Mouse (Mus musculus): ENCODE measurements around the gene 1700008P02Rik. TPM values are rescaled to one million over a fixed set of nuclear protein-coding genes. Genes with fewer than 3 reads are reported as not detected.
"Not testable (repeated sequence)": the region's sequence is repeated elsewhere in the genome, so short reads cannot be mapped to it uniquely, and the experiment has no call there.

1700008P02Rik gene
- polyA plus RNA-seq (2012; fragmentation: generic; extraction: Trizol) = not detected
- long read RNA-seq, experiment 1 = 0 reads
- long read RNA-seq, experiment 2 = 0 reads

DNA sequence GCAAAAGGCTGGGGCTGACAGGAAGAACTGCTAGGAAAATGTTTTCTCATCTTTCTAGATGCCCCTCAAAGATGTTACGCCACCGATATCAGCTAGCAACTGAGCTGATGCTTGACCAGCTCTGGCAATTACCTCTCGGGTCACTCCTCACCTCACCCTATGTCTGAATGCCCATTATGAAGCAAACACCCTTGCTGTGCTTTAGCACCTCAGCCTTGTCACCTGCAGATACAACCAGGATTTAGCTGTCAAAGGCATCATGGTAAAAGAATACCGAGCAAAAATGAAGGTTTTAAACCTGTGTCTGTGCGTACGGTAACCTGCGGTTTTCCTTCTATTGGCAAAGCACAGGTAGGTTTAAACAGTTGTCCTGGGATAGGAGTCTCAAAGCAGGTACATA, at the start of gene 1700008P02Rik:
Gene 1700008P02Rik (minus strand): TSS at position 101 of the 400 bp plus-strand sequence.
- Histone ChIP-seq H3K79me3 (ENCODE audit: low read depth) (no peaks in the 10 kb centered on the region), H3K27me3 (ENCODE audit: control insufficient read depth, insufficient read depth, insufficient read length) (no peaks in the 10 kb centered on the region), H3ac (ENCODE audit: control insufficient read depth, insufficient read length, low read depth) (no peak within 1 kb of the TSS), H3K79me2 (ENCODE audit: control insufficient read depth, insufficient read depth) (no peaks in the 10 kb centered on the region), H3K4me3 (ENCODE audit: insufficient read depth, poor library complexity, severe bottlenecking) (no peak within 1 kb of the TSS), H3K36me3 (ENCODE audit: control insufficient read depth, insufficient read depth) (no peaks in the 10 kb centered on the region)
- TF ChIP-seq MAX (IDR thresholded peaks at IDR 0.05) = no peak
- TF ChIP-seq FOSL1 (IDR thresholded peaks at IDR 0.05; ENCODE audit: insufficient read depth, low read length, poor library complexity, severe bottlenecking) = no peak
- no peak for TF ChIP-seq CTCF (IDR thresholded peaks at IDR 0.05; ENCODE audit: control insufficient read depth, insufficient read depth, insufficient read length)
- TF ChIP-seq MYOG (IDR thresholded peaks at IDR 0.05; ENCODE audit: control insufficient read depth, extremely low read depth, insufficient read length) = no peak
- no peak for TF ChIP-seq CEBPB (IDR thresholded peaks at IDR 0.05; ENCODE audit: low read depth)
- no peak for TF ChIP-seq USF1 (IDR thresholded peaks at IDR 0.05; ENCODE audit: low read depth)
- no peak for TF ChIP-seq MYOD1 (IDR thresholded peaks at IDR 0.05; ENCODE audit: control insufficient read depth, insufficient read length, low read depth)

DNA sequence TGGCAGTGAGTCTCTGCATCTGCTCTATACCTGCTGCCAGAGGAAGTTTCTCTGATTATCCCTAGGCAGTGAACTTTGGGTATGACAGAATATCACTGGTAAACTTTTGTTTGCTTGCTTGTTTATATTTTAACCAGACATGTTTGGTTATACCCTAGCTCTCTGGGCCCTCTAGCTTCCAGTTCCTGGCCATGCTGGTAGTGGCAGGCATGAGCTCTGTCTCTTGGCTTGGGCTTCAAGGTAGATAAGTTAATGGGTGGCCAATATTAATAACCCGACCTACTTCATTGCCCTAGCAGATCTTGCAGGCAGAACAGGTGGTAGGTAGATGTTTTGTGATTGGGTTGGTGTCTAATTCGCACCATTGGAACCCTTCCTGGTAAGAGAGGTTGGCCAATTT, 29.2 kb upstream of the 1700008P02Rik start:
- H3ac ChIP-seq (ENCODE audit: control insufficient read depth, insufficient read length, low read depth) = no peak overlapping the region
- no peaks in the 10 kb centered on the region for H3K79me3 ChIP-seq (ENCODE audit: low read depth)
- H3K4me3 ChIP-seq (ENCODE audit: insufficient read depth, poor library complexity, severe bottlenecking) = no peak overlapping the region
- TF ChIP-seq FOSL1 (IDR thresholded peaks at IDR 0.05; ENCODE audit: insufficient read depth, low read length, poor library complexity, severe bottlenecking) (no peak), CEBPB (IDR thresholded peaks at IDR 0.05; ENCODE audit: low read depth) (no peak), MYOD1 (IDR thresholded peaks at IDR 0.05; ENCODE audit: control insufficient read depth, insufficient read length, low read depth) (no peak)
- no peaks in the 10 kb centered on the region for H3K27me3 ChIP-seq (ENCODE audit: control insufficient read depth, insufficient read depth, insufficient read length)
- H3K36me3 ChIP-seq (ENCODE audit: control insufficient read depth, insufficient read depth) = no peaks in the 10 kb centered on the region
- no peaks in the 10 kb centered on the region for H3K79me2 ChIP-seq (ENCODE audit: control insufficient read depth, insufficient read depth)

DNA sequence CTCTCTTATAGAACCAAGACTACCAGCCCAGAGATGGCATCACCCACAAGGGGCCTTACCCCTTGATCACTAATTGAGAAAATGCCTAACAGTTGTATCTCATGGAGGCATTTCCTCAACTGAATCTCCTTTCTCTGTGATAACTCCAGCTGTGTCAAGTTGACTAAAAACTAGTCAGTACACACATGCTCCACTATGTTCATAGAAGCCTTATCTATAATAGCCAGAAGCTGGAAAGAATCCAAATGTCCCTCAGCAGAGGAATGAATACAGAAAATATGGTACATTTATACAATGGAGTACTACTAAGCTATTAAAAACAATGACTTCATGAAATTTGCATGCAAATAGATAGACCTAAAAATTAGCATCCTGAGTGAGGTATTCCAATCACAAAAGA, 17.9 kb upstream of the 1700008P02Rik start:
- not testable (repeated sequence) for H3K79me3 ChIP-seq (ENCODE audit: low read depth); H3K4me3 ChIP-seq (ENCODE audit: insufficient read depth, poor library complexity, severe bottlenecking); H3K36me3 ChIP-seq (ENCODE audit: control insufficient read depth, insufficient read depth); H3K79me2 ChIP-seq (ENCODE audit: control insufficient read depth, insufficient read depth); H3ac ChIP-seq (ENCODE audit: control insufficient read depth, insufficient read length, low read depth); H3K27me3 ChIP-seq (ENCODE audit: control insufficient read depth, insufficient read depth, insufficient read length)

DNA sequence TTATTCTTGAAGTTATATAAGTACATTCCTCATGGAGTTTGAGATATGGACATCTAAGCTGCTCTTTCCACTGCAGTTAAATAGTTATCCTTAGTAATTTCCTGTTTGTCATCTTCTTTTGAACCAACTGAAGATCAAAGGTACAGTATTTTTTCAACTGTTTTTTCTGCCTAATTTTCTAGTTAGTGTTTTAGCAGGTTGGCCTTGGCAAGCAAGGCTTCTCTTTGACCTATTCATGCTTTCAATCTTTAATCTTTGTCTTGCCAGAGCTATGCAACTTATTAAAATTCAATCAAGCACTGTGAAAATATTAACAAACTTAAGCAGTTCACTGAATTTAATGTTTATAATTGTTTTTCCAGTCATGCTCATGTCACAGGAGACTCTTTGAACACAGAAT, 14.0 kb upstream of the 1700008P02Rik start:
- H3K79me2 ChIP-seq (ENCODE audit: control insufficient read depth, insufficient read depth) = no peaks in the 10 kb centered on the region

DNA sequence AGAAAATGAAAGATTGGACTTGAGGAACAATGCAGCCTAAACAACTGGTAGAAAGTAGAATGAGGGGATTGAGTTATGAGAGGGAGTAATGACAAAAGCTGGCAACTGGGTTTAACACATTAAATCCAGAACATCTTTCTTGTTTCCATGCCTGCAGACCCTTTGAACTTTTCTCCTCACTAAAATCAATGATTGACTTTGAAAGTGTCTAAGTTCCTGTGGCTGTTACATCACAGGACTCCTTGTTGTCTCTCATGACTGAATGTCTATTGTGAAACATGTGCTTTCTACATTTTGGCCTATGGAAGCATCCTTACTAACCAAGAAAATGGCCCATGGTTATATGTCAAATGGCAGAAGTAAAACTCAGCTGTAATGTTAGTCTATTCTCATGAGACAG, 2.4 kb downstream of the 1700008P02Rik start:
- Histone ChIP-seq H3K79me2 (ENCODE audit: control insufficient read depth, insufficient read depth) (no peaks in the 10 kb centered on the region), H3K79me3 (ENCODE audit: low read depth) (no peaks in the 10 kb centered on the region)
- TF ChIP-seq FOSL1 (IDR thresholded peaks at IDR 0.05; ENCODE audit: insufficient read depth, low read length, poor library complexity, severe bottlenecking) = no peak
- TF ChIP-seq CEBPB (IDR thresholded peaks at IDR 0.05; ENCODE audit: low read depth) = no peak
- no peak for TF ChIP-seq MYOD1 (IDR thresholded peaks at IDR 0.05; ENCODE audit: control insufficient read depth, insufficient read length, low read depth)
- TF ChIP-seq USF1 (IDR thresholded peaks at IDR 0.05; ENCODE audit: low read depth) = no peak
- no peak for TF ChIP-seq MYOG (IDR thresholded peaks at IDR 0.05; ENCODE audit: control insufficient read depth, extremely low read depth, insufficient read length)
- TF ChIP-seq MAX (IDR thresholded peaks at IDR 0.05) = no peak
- no peak for TF ChIP-seq CTCF (IDR thresholded peaks at IDR 0.05; ENCODE audit: control insufficient read depth, insufficient read depth, insufficient read length)

More for the DNA sequence above, 14.0 kb upstream of the 1700008P02Rik start:
- H3K79me3 ChIP-seq (ENCODE audit: low read depth) = no peaks in the 10 kb centered on the region
- H3ac ChIP-seq (ENCODE audit: control insufficient read depth, insufficient read length, low read depth) = no peak overlapping the region
- TF ChIP-seq FOSL1 (IDR thresholded peaks at IDR 0.05; ENCODE audit: insufficient read depth, low read length, poor library complexity, severe bottlenecking) = no peak
- no peak for TF ChIP-seq CTCF (IDR thresholded peaks at IDR 0.05; ENCODE audit: control insufficient read depth, insufficient read depth, insufficient read length)
- no peak for TF ChIP-seq USF1 (IDR thresholded peaks at IDR 0.05; ENCODE audit: low read depth)
- no peak for TF ChIP-seq MAX (IDR thresholded peaks at IDR 0.05)
- TF ChIP-seq MYOG (IDR thresholded peaks at IDR 0.05; ENCODE audit: control insufficient read depth, extremely low read depth, insufficient read length) = no peak
- TF ChIP-seq MYOD1 (IDR thresholded peaks at IDR 0.05; ENCODE audit: control insufficient read depth, insufficient read length, low read depth) = no peak
- no peak for TF ChIP-seq CEBPB (IDR thresholded peaks at IDR 0.05; ENCODE audit: low read depth)
- H3K36me3 ChIP-seq (ENCODE audit: control insufficient read depth, insufficient read depth) = no peaks in the 10 kb centered on the region
- no peak overlapping the region for H3K4me3 ChIP-seq (ENCODE audit: insufficient read depth, poor library complexity, severe bottlenecking)
- no peaks in the 10 kb centered on the region for H3K27me3 ChIP-seq (ENCODE audit: control insufficient read depth, insufficient read depth, insufficient read length)

More for the DNA sequence above, 2.4 kb downstream of the 1700008P02Rik start:
- Histone ChIP-seq H3ac (ENCODE audit: control insufficient read depth, insufficient read length, low read depth) (no peak overlapping the region), H3K27me3 (ENCODE audit: control insufficient read depth, insufficient read depth, insufficient read length) (no peaks in the 10 kb centered on the region), H3K36me3 (ENCODE audit: control insufficient read depth, insufficient read depth) (no peaks in the 10 kb centered on the region), H3K4me3 (ENCODE audit: insufficient read depth, poor library complexity, severe bottlenecking) (no peak overlapping the region)

All from C2C12 (cell line).